Mouse (Mus musculus) gastrocnemius, adult 2 months (tissue): ENCODE data around the gene S100a14. TPM values are rescaled to one million over a fixed set of nuclear protein-coding genes. Genes with fewer than 3 reads are reported as not detected.

Source experiments
- DNase-seq: peaks from one replicate; pipeline ENCODE4 v3.0.0; 2022
- H3K27ac ChIP-seq: fragments of 200-600 bp; 2 replicates; pipeline ENCODE4 v1.8.1; 2022; ENCODE audit warnings: mild to moderate bottlenecking
- H3K4me3 ChIP-seq: fragments of 200-600 bp; 2 replicates; pipeline ENCODE4 v1.8.1; 2022; ENCODE audit warnings: mild to moderate bottlenecking, moderate library complexity
- CTCF ChIP-seq: fragments of 200-600 bp; IDR thresholded peaks from 2 replicates; pipeline ENCODE4 v1.8.1; 2022; ENCODE audit warnings: antibody characterized with exemption, mild to moderate bottlenecking, moderate library complexity
- intact Hi-C: fragments of 180-260 bp; cut with DNase I; formaldehyde crosslinking; loops from one replicate; pipeline ENCODE4 v1.15.1; 2025
- total RNA-seq, 2 experiments: library from RNA; stranded (reverse); gene quantifications; 2 replicates each; pipeline ENCODE4 v1.2.3; 2021

The S100a14 gene
- total RNA-seq, 2 experiments from 2014 or later: 0.36 TPM; not detected in 1

GRCm38 (mm10) chr3:90575320-90575719, 48.7 kb downstream of the S100a14 start:
- no peak for TF ChIP-seq CTCF
- no peak for DNase-seq
- intact Hi-C loops: no loop called here
- H3K27ac ChIP-seq: peak overlapping the region; percentile 76
- H3K4me3 ChIP-seq: no peak overlapping the region

- H3K27ac ChIP-seq: no peak overlapping the region
Measured at GRCm38 (mm10) chr3:90576351-90577001, 49.8 kb downstream of the S100a14 start.

More at GRCm38 (mm10) chr3:90576351-90577001, 49.8 kb downstream of the S100a14 start:
- TF ChIP-seq CTCF: no peak
- intact Hi-C loops: no loop called here
- no peak overlapping the region for H3K4me3 ChIP-seq
- no peak for DNase-seq

Other genes starting within 250 kb of the S100a14 start
- 10 to 100 TPM; 50.2 to 53.9 TPM for gene Gatad2b, start 233.7 kb upstream of the S100a14 start, total RNA-seq
- gene Slc27a3, start 136.9 kb upstream of the S100a14 start, total RNA-seq: 1 to 10 TPM in 1 of 2 experiments, under 1 TPM in 1; 0.97 to 1.3 TPM
- 10 to 100 TPM; 14.0 to 17.2 TPM for gene Ints3, start 93.2 kb upstream of the S100a14 start, total RNA-seq
- 1 to 10 TPM; 6.5 to 8.3 TPM for gene Npr1, start 61.0 kb upstream of the S100a14 start, total RNA-seq
- 10 to 100 TPM; 26.1 to 30.7 TPM for gene Ilf2, start 50.7 kb upstream of the S100a14 start, total RNA-seq
- 10 to 100 TPM; 71.8 to 74.4 TPM for gene Snapin, start 35.8 kb upstream of the S100a14 start, total RNA-seq
- gene Chtop, start 17.4 kb upstream of the S100a14 start, total RNA-seq: 100 to 1,000 TPM; 104 to 111 TPM
- 100 to 1,000 TPM; 151 to 202 TPM for gene S100a1, start 12.5 kb upstream of the S100a14 start, total RNA-seq
- 10 to 100 TPM; 11.9 to 15.5 TPM for gene S100a13, start 12.4 kb upstream of the S100a14 start, total RNA-seq
- 10 to 100 TPM; 52.3 to 67.7 TPM for gene S100a16, start 10.4 kb downstream of the S100a14 start, total RNA-seq
- not detected for gene S100a3, start 33.7 kb downstream of the S100a14 start, total RNA-seq
- not detected for gene S100a2, start 63.4 kb downstream of the S100a14 start, total RNA-seq
- not detected for gene Gm42674, start 75.0 kb downstream of the S100a14 start, total RNA-seq
- 10 to 100 TPM in 1 of 2 experiments, 1 to 10 TPM in 1; 9.5 to 17.4 TPM for gene S100a4, start 76.9 kb downstream of the S100a14 start, total RNA-seq
- gene S100a5, start 81.7 kb downstream of the S100a14 start, total RNA-seq: 1 to 10 TPM in 1 of 2 experiments, not detected in 1; 2.7 TPM
- 100 to 1,000 TPM in 1 of 2 experiments, 10 to 100 TPM in 1; 52.2 to 123 TPM for gene S100a6, start 86.0 kb downstream of the S100a14 start, total RNA-seq
- under 1 TPM in 1 of 2 experiments, not detected in 1; 0.17 TPM for gene S100a7a, start 127.2 kb downstream of the S100a14 start, total RNA-seq
- gene S100a8, start 142.1 kb downstream of the S100a14 start, total RNA-seq: not detected
- under 1 TPM in 1 of 2 experiments, not detected in 1; 0.89 TPM for gene S100a9, start 168.9 kb downstream of the S100a14 start, total RNA-seq
- not detected for gene Pglyrp4, start 200.1 kb downstream of the S100a14 start, total RNA-seq